Mouse (Mus musculus) cerebellum, postnatal 36 days (tissue): Measurements from ENCODE around the gene Antxr1.

Experiments
- DNase-seq, 2 experiments: peaks; one replicate each; pipeline ENCODE4 v3.0.0; 2021 to 2022; ENCODE audit warnings: mixed read lengths in 2 of 2

The Antxr1 gene

DNA sequence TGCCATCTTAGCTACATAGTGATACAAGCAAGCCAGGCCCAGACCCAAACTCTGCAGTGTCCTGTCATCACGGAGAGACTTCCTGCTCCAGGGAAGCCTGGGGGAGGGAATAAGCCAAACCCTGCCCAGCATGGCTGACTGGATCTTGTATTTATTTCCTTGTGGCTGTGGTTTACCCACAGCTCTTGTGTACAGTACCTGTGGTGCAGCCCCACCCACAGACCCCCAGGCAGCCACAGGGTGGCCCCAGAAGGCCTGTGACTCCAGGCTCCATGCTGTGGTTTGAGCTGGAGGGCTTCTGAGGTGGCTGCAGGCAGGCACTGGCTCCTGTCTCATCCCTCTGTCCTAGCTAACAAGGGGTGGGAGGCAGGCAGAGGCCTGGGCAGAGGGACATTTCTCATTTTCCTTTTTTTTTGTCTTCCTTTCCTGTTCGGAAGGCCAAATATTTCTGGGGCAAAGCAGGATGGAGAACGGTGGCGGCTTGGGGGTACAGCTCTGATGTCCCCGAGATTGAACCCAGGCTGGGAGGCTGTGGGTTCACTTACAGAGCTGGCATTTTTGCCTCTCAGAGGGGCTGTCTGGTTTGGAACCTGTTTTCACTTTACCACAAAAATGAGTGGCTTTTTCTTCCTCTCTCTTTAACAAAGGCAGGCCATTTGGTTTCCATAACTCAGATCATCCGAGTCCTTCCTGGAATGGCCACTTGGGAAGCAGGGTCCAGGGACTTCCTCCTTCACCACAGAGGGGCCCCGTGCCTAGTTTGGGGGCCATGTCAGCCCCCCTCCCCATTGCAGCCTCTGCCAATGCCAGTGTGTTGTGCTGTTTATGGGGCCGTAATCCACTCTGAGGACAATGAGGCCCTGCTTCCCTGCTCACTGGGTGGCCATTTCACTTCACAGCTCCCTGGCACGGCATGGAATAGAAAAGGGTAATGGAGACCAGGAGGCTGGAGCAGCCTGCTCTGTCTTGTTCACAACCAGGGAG is 91.2 kb downstream of the Antxr1 start:
- DNase-seq, result no peak

DNA sequence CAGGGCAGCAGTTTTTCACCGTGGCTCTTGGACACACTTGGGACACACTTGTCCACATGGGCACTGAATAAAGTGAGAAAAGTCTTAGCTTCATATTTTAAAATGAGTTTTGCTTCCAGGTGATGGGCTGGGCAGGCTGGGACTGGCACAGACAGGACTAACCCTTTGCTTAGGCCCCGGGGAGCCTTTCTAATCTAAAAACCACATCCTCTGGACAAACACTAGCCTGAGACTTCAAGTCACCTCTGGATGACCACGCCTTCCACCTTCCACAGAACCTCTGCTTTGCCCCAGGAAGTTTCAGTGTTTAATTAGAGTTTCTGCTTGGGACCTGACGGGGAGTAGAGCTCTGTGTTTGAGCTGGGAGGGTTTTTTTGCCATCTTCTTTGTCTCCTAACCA is 98.4 kb downstream of the Antxr1 start:
- no peak for DNase-seq

DNA sequence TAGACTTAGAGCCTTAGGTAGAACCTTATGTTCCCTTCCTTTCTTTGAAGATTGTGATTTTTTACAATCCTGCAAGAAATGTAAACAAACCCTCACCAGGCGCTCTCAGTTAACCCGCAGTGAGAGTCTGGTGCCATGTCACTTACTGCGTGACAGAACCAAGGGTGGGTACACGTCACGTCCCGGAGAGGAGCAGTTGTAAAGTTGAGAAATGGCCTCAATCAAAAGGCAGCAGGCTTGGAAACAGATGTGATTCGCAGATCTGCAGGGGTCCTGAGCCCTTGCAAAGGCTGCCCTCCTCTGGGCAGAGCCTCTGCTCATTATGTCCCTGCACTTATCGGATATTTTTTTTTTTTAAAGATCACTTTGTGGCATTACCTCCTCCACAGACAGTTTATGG is 99.6 kb downstream of the Antxr1 start:
- DNase-seq, result no peak

DNA sequence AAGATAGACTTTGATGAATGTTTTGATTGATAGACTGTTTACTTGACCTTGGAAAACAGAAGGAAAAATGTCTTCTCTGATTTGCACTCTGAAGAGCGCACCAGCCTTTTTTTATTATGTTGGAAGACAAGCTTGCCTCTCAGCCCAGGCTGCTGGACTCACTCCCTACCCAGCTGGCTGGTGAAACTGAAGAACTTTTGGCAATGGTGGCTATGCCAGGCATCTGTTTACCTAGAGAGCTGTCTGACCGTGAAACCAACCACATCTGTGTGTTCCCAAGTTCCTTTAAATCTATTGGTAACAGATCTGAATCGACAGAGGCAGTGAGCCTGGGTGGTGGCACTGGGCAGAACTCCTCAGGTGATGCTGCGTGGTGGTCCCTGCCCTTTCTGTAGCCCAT is 102.5 kb downstream of the Antxr1 start:
- DNase-seq, result no peak

DNA sequence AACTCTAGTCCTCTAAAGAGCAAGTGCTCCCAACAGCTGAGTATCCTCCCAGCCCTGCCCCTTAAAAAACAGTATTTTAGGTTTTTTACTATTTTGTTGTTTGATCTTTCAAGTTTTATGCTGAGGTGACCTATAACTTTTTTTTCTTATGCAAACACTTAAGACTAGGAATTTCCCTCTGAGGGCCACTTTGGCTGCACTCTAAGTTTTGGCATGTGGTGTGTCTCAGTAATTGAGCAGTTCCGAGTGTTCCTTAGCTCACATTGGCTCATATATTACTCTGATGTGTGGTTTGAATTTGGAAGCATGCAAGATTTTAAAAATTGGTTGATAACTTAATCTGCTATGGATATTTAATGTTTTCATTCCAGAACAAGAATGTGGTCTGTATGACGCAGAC is 105.6 kb downstream of the Antxr1 start:
- DNase-seq, result no peak

DNA sequence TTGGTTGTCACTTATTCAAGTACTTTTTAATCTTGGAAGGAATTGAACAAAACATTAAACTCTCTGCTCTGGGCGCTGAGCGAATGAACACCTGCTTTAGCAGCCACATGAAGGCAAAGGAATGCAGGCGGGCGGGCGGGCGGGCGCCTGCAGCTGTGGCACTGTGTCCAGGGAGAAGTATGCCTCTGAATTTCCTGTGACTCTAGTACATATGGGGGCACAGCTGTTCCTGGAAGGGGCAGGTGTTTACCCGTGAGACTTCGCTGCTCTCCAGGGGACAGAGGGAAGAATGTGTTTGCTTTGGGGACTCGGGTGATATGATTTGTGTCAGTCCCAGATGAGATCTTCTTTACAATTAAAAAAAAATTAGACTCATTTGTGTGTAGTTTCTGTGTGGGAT is 107.7 kb downstream of the Antxr1 start:
- no peak for DNase-seq

DNA sequence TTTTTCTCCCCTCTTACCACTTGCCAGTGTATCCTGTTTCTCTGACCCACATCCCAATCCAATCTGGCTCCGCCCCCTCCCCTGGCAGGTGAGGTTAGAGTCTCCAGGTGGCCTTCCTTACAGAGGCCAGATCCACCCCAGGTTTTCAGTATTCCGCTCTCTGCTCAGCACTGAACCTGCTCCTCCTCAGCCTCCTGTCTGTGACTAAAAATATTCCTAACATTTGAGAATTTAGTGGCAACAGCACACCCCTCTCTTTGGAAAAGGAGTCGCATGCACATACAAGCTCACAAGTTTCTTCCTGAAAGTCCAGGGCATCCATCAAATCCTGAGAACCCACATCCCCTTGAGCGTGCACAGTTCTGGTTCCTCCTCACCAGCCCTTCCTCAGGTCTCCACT is 109.3 kb downstream of the Antxr1 start:
- DNase-seq, result no peak

DNA sequence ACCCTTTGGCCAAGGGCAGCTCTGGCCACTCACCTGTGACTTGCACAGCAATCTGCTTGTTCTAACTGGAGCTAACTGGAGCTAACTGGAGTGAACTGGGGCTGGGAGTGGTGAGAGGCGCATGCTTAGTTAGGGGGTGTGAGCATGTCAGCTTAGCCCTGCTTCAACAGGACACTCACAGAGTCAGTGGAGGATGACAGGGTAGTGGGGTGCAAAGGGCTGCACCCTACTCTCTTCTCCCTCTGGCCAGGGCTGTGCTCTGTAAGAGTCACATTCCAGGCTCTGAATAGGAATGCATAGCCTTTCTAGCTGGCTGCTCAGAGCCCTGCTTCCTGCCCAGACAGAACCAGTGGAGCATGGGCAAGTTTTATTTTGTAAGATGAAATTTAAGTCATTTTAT is 110.3 kb downstream of the Antxr1 start:
- DNase-seq, result no peak

DNA sequence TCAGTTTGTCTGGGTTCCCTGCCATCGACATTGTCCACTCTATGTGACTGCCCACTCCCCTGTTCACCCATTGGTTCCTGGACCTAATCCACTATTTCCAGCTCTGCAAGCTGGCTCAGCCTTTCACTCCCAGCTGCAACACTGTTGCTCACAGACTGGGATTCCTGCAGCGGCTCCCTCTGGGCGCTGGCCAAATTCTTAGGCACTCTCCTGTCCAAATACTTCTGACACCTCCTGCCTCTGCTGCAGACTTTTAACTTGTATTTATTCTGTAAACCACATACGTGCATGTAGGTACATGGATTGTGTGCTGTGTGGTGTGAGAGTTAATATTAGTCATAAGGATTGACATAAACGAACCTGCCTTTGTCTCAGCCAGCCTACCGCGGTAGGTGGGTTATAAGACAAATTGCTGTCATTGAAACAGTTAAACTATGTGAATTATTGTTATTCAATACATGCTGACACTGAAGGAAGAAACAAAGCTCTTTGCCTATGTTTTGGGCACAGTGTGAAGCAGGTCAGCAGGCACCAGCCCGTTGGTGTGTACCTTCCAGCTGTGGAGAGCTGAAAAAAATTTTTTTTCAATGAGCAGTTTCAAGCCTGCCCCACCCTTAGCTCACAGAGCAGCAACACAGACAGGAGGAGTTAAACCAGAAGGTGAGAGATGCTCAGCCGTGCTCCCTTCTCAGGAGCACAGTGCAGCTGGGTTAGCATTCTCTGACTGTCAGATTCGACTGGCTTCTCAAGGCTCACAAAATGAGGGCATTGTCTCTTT is 112.6 kb downstream of the Antxr1 start:
- no peak for DNase-seq

DNA sequence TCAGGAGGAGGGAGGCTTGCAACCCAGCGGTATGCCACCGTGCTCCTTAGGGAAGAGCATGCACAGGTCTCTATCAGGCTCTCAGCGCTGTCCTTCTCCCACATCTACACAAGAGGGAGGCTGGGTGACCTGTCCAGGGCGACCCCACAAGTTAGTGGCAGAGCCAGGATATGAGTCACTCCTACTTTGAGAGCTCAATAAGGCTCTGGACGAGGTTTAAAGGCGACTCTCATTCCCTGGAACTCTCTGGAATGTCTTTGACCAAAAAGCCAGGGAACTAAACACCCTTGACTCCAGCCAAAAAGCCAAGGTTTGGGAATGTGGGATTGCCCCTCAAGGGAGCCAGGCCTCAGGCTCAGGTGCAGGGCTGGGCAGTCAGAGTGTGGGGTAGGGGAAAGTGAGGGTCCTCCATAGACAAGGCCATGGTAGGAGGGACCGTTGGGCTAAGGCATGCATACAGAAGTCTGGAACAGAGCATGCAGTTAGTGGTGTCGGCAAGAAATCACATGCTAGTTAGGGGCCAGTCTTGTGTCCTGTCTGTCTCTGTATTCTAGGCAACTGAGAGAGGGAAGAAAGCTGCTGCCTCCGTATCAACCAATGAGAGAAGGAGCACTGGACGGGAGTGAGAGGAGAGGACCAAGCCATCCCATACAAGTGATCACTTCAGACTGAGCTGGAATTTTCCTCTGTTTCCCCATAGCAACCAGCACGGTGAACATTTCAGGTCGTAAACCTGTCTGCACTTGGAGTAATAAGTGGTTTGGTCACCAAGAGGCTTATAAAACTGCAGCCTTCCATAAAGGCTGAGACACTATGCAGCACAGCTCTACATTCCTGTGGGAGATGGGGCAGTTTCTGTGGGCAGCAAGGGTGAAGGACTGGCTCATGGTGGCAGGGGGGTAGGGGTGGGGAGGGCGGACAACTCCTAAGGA is 116.3 kb downstream of the Antxr1 start:
- no peak for DNase-seq

DNA sequence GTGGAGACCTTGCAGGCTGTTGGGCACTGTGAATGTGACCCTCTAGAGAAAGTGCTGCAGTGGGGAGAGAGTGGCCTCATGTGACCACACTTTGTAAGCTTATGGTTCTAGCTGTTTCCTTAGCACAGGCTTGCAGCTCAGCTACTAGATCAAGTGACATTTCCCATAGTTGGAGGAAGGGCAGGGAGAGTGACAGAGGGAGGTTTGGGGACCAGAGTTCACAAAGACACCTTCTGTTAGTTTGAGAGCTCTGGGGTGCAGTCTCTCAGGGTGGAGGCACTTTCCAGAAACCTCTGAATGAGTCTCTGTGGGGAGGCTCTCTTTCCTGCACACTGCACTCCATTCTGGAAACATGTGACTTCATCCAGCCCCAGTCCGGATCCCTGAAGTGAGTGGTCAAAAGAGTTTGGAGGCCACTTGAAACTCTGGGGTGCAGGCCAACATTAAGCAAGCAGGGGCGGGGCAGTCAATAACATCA is 119.5 kb downstream of the Antxr1 start:
- no peak for DNase-seq

DNA sequence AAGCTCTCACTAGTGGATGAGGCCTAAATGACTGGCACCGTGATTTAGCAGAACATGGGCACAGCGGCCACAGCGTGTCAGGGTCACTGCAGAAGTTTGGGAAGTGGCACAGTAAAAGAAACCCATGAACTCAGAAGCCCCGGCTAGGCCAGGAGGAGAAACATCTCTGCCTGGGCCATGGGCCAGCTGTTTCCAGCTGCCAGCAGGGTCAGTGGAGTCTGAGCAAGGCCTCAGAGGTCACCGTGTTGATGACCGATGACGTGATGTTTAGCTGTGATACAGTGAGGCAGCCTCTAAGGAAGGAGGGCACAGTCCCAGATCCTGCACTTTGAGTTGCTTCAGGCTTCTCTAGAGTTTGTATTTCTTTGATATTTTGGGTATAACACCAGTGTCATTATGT is 122.4 kb downstream of the Antxr1 start:
- no peak for DNase-seq

DNA sequence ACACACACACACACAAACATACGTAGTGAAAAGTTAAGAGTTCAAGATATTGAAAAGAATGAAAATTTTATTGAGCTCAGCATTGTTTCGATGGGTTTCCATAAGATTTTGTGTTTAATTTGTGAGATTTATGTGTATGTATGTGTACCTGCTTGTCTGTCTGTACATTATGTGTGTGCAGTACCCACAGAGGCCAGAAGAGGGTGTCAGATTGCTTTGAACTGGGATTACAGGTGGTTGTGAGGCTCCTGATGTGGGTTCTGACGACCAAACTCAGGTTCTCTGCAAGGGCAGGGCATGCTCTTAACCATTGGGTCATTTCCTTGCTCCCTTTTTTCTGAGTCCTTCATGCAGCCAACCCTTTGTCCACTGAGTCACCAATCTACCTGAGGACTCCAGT is 124.1 kb downstream of the Antxr1 start:
- DNase-seq, result no peak

DNA sequence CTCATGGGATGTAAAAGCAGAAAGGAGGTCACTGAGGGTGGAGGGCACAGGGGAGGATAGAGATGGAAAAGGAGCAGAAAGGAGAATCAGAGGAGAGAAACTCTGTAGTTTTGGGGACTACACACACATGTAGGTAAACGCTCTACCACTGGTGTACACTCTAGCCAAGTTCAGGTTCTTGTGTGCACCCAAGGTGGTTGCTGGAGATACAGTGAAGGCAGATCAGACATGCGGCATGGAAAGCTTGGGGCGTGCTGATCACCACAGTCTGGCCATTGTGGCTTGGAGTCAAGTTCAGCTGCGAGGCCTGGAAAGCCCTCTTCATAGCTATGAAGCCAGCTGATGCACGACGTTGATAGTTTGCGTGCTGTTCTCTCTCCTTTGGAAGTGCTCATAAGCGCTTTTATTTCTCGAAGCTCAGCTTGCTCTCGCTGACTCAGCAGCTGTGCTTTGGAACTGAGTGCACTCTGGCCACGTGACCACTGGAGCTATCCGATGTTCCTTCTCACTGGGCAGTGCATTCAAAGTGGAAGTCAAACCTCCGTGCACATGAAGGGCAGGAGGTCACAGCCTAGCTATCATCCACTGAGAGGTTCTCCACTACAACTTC is 128.1 kb downstream of the Antxr1 start:
- DNase-seq, result peak; percentile 9

DNA sequence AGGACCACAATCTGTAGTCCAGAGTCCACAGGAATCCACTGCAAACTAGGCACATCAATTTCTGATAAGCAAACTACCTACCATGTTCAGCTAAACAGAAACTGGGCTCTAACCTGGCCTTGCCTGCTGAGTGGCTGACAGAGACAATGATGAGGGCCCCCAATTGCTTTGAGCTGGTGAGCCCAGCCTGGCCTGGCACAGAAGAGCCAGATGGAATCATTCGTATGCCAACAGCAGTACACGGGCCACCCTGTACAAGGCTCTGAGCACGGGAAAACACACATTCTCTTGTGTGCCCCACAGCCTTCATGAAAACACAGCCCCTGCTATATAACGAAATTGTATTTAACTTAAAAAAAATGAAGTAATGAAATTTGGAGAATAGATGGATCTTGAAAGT is 128.8 kb downstream of the Antxr1 start:
- peak in 1 of 2 experiments; percentile 7 for DNase-seq

DNA sequence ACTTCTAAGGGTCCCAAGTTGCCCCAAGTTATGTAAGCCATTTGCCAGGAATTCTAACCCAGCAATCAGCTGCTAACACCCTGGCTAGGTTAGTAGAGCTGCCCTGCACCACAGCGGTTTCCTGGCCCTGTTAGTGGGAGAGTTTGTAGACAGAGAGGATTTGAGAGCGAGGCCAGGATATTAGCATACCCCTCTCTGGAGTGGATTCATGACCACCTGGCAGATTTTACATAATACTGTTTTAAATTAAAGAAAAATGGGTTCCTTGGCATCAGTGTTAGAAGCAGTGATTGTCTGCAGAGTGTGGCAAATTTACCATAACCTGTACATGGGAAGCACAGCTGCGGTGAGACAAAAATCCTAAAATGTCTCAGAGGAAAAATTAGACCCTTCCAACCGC is 132.2 kb downstream of the Antxr1 start:
- DNase-seq, result no peak

DNA sequence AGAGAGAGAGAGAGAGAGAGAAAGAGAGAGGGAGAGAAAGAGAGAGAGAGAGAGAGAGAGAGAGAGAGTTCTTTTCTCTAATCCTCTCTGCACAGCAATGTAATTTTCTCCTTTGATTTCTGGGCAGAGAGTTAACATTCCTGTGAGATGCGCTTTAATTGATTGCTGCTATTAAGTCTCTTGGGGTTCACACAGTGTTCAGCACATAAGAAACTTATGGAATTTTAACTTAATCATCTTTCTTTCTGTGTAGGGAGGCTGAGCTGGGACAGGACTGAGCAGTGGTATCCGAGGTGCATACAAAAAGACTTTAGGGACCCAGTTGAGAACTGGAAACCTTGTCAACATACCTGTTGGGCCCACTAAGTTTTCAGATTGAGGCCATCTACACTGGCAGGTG is 132.6 kb downstream of the Antxr1 start:
- DNase-seq, result no peak

DNA sequence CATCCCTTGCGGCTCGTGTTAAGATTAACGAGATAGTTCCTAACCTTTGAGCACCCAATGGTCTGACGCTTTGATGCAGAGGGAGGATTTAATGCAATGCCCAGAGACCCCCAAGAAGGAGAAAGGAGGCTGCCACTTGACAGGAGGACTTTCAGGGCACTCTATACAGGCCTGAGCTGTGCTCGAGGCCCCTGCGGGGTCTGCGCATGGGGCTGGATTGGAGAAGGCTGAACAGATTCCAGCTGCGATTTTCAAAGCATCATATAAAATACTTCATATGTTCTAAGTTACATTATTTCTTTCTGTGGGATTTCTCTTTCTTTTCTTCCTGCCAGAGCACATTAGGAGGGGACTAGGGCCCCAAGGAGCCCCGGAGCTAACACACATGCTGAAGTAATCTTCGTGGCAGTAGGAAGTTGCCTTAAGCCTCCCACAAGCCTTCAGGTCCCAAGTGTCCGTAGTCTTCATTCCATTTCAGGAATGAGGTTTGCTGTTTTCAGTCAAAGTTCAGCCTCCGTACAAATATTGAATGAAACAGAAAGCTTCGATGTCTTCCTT is 133.5 kb downstream of the Antxr1 start:
- no peak for DNase-seq

DNA sequence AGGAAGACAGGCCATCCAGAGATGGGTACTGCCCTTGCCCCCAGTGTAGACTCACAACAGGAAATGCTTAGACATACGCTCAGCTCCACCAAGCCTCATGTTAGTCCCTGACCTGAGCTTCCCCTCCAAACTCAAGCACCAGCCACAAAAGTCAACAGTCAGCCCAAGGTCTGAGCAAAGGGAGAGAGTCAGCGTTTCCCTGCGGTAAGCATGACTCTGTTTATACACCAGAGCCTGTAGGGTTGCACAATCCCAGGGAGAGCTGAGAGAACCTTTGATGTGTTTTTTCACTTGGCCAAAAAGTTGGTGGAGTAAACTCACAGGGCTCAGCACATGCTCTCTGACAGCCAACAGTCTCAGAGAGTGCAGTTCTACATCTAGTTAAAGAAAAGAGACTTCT is 145.9 kb downstream of the Antxr1 start:
- no peak for DNase-seq

DNA sequence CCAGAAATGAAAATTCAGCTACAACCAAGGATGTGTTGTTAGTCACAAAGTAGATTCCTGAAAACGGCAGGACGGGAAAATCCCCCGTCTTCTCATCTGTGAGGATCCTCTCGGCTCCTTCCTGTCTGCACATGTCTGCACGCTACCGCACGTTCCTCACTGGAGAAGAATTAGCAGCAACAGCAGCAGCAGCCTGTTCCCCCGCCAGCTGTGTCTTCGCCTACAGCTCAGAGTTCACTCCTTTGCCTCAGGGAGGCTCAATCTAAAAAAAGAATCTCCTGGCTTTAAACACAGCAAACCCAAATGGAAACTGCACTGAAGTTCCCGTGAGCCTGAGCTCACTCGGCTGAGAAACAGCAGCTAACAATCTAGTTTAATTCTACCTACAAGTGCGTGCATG is 148.6 kb downstream of the Antxr1 start:
- no peak for DNase-seq

DNA sequence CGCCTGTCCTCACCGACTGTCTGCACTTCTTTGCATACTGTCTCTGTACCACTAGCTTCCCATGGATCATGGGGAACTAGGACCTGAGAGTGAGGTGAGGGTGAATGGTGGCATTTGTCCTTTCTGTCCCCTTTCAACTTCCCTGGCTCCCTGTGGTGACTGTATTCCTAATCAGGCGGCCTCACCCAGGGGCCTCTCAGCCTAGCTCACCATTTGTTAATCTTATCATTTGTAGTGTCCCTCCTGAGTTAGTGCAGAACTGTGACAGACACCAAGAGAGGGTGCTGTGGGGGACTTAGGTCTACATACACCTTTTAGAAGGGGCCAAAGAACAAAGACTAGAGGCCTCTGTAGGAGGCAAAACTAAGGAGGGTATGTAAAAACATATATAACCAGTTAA is 151.2 kb downstream of the Antxr1 start:
- DNase-seq, result no peak

DNA sequence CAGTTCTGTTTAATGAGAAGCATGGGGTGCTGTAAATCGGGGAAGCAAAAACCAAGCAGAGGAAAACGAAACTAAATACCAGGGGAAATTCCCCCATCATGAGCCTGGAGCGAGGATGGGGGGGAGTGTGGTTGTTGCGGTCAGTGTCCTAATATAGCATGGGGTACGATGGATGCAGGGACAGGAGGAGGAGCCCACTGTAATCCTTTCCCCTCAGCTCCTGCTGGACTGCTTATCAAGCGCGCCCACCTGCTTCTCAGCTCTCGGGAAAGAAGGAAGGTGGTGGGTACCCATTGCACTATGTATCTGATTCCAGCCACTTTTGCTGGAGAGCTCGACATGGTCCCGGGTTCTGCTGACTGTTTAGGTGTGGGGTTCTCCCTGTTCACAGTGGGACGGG is 151.6 kb downstream of the Antxr1 start:
- DNase-seq, result no peak
